Mouse (Mus musculus) adrenal gland (tissue): ENCODE measurements around the gene Rbm19.
"Not testable (repeated sequence)": the region's sequence is repeated elsewhere in the genome, so short reads cannot be mapped to it uniquely, and the experiment has no call there.

ENCODE experiments used
- intact Hi-C: fragments of 180-260 bp; cut with DNase I; formaldehyde crosslinking; loops from one replicate; pipeline ENCODE4 v1.15.1; 2025
- long read RNA-seq, 2 experiments: library from polyadenylated mRNA; unstranded; transcript quantifications; one replicate each; pipeline ENCODE4 v2.0.0; 2020; ENCODE audit warnings: borderline replicate concordance in 1 of 2; ENCODE audit not compliant: insufficient replicate concordance in 1 of 2

The Rbm19 gene
- long read RNA-seq, experiment 1, partial matches to known transcripts = 1 of 4 reads
- long read RNA-seq, experiment 1, other reads (novel, unspliced or antisense) = 2 of 4 reads
- long read RNA-seq, experiment 2, partial matches to known transcripts = 3 of 3 reads
- long read RNA-seq, experiment 2, other reads (novel, unspliced or antisense) = 0 of 3 reads

GRCm38 (mm10) chr5:120116261-120117050, at the start of gene Rbm19:
Rbm19 (plus strand) TSS chr5:120116465.
- intact Hi-C loops = no loop called here

GRCm38 (mm10) chr5:120067266-120067665, 49.0 kb upstream of the Rbm19 start:
- intact Hi-C loops = no loop called here

- intact Hi-C loops = no loop called here
Measured at GRCm38 (mm10) chr5:120074101-120074500, 42.2 kb upstream of the Rbm19 start.

- intact Hi-C loops = no loop called here
Measured at GRCm38 (mm10) chr5:120080027-120080426, 36.2 kb upstream of the Rbm19 start.

GRCm38 (mm10) chr5:120080468-120080867, 35.8 kb upstream of the Rbm19 start:
- intact Hi-C loops = no loop called here

GRCm38 (mm10) chr5:120088561-120088960, 27.7 kb upstream of the Rbm19 start:
- intact Hi-C loops = loop anchor here (1.0 to 2.0 kb wide), 2 partner anchors 310 to 348 kb away; no protein-coding TSS in a partner anchor

GRCm38 (mm10) chr5:120094602-120095001, 21.7 kb upstream of the Rbm19 start:
- intact Hi-C loops = no loop called here

GRCm38 (mm10) chr5:120097042-120097441, 19.2 kb upstream of the Rbm19 start:
- intact Hi-C loops = no loop called here

GRCm38 (mm10) chr5:120100814-120101213, 15.5 kb upstream of the Rbm19 start:
- intact Hi-C loops = no loop called here

- intact Hi-C loops = no loop called here
Measured at GRCm38 (mm10) chr5:120102097-120102496, 14.2 kb upstream of the Rbm19 start.

GRCm38 (mm10) chr5:120102732-120103131, 13.5 kb upstream of the Rbm19 start:
- intact Hi-C loops = no loop called here

GRCm38 (mm10) chr5:120103458-120103857, 12.8 kb upstream of the Rbm19 start:
- intact Hi-C loops = no loop called here

- intact Hi-C loops = no loop called here
Measured at GRCm38 (mm10) chr5:120106424-120107073, 9.7 kb upstream of the Rbm19 start.

- intact Hi-C loops = no loop called here
Measured at GRCm38 (mm10) chr5:120114361-120114760, 1.9 kb upstream of the Rbm19 start.

- intact Hi-C loops = not testable (repeated sequence)
Measured at GRCm38 (mm10) chr5:120117161-120117560, 896 bp downstream of the Rbm19 start.

- intact Hi-C loops = no loop called here
Measured at GRCm38 (mm10) chr5:120124881-120125690, 8.8 kb downstream of the Rbm19 start.

GRCm38 (mm10) chr5:120127641-120128040, 11.4 kb downstream of the Rbm19 start:
- intact Hi-C loops = no loop called here

- intact Hi-C loops = no loop called here
Measured at GRCm38 (mm10) chr5:120128511-120128910, 12.2 kb downstream of the Rbm19 start.

- intact Hi-C loops = no loop called here
Measured at GRCm38 (mm10) chr5:120129070-120129469, 12.8 kb downstream of the Rbm19 start.

GRCm38 (mm10) chr5:120129761-120130160, 13.5 kb downstream of the Rbm19 start:
- intact Hi-C loops = no loop called here

- intact Hi-C loops = no loop called here
Measured at GRCm38 (mm10) chr5:120130163-120130562, 13.9 kb downstream of the Rbm19 start.
